Mouse (Mus musculus) CD4-positive, CD25-positive, alpha-beta regulatory T cell, adult 2 months (primary cell): ENCODE measurements around the gene Zdhhc8.
A peak's percentile ranks its signal among the peaks of the same experiment; 100 is the strongest.
"Not testable (repeated sequence)": the region's sequence is repeated elsewhere in the genome, so short reads cannot be mapped to it uniquely, and the experiment has no call there.

ENCODE experiments used
- DNase-seq: peaks from one replicate; pipeline ENCODE4 v3.0.0-alpha.2; 2012; ENCODE audit warnings: low read depth, low spot score

Gene Zdhhc8

GRCm38 (mm10) chr16:18197881-18198280 is 37.1 kb downstream of the Zdhhc8 start:
- DNase-seq, result no peak

- not testable (repeated sequence) for DNase-seq
Measured at GRCm38 (mm10) chr16:18195561-18195960, 39.4 kb downstream of the Zdhhc8 start.

- no peak for DNase-seq
Measured at GRCm38 (mm10) chr16:18195068-18195467, 39.9 kb downstream of the Zdhhc8 start.

- DNase-seq, result no peak
Measured at GRCm38 (mm10) chr16:18194208-18194985, 40.5 kb downstream of the Zdhhc8 start.

DNA sequence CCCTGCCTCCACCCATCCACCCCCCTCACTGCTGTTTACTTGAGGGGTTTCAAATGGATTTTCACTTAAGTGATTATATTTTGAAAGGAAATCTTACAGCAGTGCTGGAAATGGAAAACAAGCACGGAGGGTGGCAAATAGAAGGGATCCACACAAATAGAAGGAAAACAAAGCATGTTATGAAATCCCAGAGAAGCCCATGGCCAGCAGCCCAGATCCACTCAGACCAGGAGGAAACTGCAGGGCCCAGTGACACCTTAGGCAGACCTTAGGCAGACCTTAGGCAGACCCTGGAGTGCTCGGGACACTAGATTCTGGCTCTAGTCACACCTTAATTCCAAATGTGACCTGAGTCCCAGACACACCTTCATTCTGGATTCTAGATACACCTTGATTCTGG is 43.9 kb downstream of the Zdhhc8 start:
- DNase-seq, result no peak

DNA sequence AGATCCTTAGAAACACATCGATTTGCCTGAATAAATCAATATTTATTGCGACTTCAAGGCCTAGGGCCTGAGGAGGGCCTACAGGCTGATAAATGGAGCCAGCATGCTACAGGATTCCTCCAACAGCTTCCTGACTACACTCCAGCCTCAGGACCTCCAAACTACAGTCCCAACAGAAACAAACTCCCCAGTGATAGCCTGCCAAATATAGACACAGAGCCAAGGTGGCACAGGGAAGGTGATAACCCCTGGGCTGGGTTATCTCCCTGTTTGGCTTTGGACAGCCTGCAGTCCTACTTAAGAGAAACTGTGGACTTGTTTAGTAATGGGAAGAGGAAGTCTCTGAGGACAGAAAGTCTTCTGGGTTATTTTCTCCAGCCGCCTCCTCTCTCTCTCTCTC is 47.7 kb downstream of the Zdhhc8 start:
- no peak for DNase-seq

GRCm38 (mm10) chr16:18186798-18187197 is 48.1 kb downstream of the Zdhhc8 start:
- no peak for DNase-seq

GRCm38 (mm10) chr16:18185715-18186449 is 49.1 kb downstream of the Zdhhc8 start:
- no peak for DNase-seq

DNA sequence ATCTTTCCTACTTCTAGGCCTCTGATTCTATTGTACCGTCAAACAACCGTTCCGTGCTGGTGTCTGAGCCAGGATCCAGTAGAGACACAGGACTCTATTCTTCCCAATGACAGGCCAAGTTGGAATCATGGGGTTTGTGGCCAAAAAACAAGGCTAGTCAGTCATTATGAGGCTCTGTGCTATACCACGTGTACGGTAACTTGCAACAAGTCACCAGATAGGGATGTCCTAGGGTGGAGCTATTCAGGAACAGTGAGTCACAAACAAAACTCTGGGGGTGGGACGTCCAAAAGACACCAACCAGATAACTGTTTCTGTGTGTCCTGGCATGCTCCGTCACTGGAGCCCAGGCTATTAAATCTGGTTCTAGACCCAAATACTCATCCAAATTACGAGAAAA is 52.2 kb downstream of the Zdhhc8 start:
- DNase-seq, result no peak

DNA sequence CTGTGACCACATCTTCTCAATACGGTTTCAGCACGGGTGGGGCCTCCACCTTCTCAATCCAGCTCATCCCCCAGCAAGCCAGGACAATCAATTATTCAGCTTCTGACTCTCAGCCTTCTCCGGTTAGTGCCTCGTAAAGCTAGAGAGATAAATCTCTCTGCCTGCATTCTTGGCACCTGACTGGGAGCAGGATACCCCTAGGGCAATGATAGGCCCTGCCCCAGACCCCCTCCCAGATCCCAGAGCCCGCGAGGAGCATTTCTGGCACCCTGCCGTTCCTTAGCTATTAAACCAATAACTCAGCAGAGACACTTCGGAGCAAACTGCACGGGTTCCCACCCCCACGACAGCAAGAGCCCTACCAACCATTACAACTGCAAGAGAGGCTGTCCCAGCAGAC is 53.5 kb downstream of the Zdhhc8 start:
- no peak for DNase-seq

DNA sequence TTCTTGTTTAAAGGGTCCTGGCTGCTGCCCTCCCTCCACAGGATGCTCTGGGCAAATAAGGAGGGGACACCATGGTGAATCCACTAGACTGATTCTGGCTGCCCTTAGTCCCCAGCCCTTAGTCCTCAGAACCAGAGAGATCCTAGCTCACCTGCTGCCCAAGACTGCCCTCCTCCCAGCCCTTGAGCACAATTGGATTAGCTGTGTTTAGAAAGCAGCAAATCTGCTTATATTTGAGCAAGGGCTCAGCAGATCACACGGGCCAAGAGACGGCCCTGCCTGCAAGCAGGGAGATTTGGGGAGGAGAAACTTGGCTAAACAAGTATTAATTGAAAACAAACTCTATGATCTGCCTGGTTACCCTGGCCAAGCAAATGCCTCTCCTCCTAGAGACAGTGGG is 55.3 kb downstream of the Zdhhc8 start:
- no peak for DNase-seq

DNA sequence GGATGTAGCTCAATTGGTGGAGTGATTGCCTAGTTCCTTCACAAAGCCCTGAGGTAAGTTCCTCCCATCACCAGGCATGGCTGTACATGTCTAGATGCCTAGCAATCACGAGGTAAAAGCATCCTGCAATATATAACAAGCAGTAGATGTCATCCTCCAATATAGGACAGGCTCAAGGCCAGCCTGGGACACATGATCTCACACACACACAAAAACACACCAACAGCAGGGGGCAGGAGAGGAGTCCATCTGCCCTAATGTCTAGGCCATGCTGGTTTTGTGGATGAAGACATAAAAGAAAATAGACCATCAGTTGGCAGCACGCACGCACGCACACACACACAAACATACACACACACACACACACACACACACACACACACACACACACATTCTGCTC is 58.2 kb downstream of the Zdhhc8 start:
- DNase-seq, result no peak

GRCm38 (mm10) chr16:18175817-18176541 is 59.0 kb downstream of the Zdhhc8 start:
- DNase-seq, result no peak

DNA sequence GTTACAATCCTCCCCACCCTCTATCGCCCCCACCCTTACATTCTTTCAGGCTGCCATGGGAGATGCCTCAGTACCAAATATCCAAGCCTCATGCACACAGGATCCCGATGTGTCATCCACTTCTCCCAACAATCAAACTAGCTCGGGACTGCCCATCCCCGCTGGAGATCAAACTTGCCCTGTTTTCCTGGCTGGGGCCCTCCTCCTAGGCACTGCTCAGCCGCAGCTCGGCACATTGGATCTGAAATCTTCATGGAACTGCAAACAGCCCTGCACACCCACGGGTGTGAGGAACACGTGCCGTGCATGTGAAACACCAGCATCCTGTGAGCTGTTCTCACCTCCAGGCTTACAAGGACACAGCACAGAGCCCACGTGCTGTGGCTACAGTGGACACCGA is 61.1 kb downstream of the Zdhhc8 start:
- DNase-seq, result no peak

- DNase-seq, result no peak
Measured at GRCm38 (mm10) chr16:18173231-18173630, 61.7 kb downstream of the Zdhhc8 start.

DNA sequence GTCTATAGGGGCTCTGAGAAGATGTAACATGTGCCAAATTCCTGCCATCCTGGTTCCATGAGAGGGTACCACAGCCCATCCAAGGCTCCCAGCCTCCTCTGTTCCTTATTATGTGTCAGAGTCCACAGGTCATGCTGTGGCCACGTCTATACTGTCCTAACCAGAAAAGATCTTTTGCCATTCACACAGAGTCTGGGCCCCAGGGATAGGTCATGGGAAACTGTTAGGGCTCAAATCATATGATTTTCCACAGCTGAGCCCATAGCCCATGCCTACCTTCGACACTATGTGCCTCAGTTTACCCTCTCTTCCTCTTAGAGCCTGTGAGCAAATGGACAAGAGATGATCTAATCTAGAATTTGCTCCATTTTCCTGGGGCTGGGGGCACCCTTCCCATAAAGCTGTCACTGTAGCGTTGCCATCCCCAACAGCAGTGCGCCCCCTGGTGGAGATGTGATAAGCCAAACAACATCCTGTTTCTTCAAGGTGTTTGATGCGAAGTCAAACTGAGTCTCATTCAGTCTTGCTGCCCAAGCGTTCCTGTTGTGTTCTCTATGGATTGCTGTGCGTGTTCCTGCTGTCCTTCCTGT is 62.6 kb downstream of the Zdhhc8 start:
- peak; percentile 80 for DNase-seq
